In the genomic region with DNA sequence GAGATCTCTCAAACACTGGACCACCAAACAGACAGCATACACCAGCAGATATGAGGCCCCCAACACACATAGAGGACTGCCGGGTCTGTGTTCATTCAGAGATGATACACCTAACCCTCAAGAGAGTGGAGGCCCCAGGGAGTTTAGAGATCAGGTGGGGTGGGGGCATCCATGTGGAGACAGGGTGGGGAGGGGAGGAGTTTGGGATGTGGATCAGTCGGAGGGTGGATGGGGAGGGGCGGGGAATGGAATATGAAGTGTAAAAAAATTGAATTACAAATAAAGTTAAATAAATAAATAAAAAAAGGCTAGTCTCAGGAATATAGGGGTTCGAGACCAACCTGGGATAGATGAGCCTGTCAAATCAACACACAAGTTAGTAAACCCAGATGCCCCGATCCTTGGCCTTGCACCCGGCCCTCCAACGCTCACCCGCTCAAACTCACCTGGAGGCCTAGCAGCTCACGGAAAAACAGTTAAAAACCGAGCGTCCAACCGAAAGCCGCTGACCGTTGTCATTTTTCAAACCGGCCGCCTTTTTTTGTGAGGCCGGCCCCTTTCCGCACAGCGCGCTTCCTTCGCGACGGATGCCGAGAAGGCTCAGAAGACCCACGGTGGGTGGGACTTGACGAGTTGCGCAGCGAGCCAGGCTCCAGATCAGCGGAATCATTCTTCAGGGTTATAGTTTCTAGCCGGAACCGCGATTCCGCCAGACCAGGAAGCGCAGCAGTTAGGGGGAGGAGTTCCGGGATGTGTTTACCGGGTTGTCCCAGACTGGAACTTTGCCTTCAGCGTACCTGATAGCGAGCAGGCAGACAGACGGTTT, we compare ENCODE assay signal across 8 mouse cellular contexts. TPM values are rescaled to one million over a fixed set of nuclear protein-coding genes. Genes with fewer than 3 reads are reported as not detected.
DNase-seq lines count a peak whose midpoint lies in the region; ATAC-seq lines count a peak whose summit lies in the region.

TSS of gene Nuf2 (minus strand) at position 589 of the 826 bp plus-strand sequence.

- peak within 1 kb of the TSS; percentile 81 for H3K9ac ChIP-seq in heart, embryonic 14.5 days (ENCODE audit: low read length)
- H3K9ac ChIP-seq in liver, embryonic 13.5 days, result peak within 1 kb of the TSS; percentile 85
- H3K9ac ChIP-seq in stomach, embryonic 16.5 days (ENCODE audit: low read length), result peak within 1 kb of the TSS; percentile 74

- peak within 1 kb of the TSS; percentile 76 to 86 for H3K4me3 ChIP-seq in heart, embryonic 14.5 days (ENCODE audit: control insufficient read depth in 1 of 2, insufficient read depth in 1 of 2, low read depth in 1 of 2, low read length in 2 of 2)
- peak within 1 kb of the TSS; percentile 78 for H3K4me3 ChIP-seq in liver, embryonic 13.5 days (replicated peaks)
- H3K4me3 ChIP-seq in stomach, embryonic 16.5 days (replicated peaks; ENCODE audit: low read length), result peak within 1 kb of the TSS; percentile 63

- peak within 1 kb of the TSS; percentile 80 to 85 for H3K27ac ChIP-seq in heart, embryonic 14.5 days (replicated peaks in 1 of 2; ENCODE audit: control insufficient read depth in 1 of 2, insufficient read depth in 1 of 2, low read depth in 2 of 2, low read length in 2 of 2)
- peak within 1 kb of the TSS; percentile 84 for H3K27ac ChIP-seq in liver, embryonic 13.5 days
- peak within 1 kb of the TSS; percentile 69 for H3K27ac ChIP-seq in stomach, embryonic 16.5 days (ENCODE audit: low read length)

- peaks cover 25% of the 10 kb centered on the region for H3K36me3 ChIP-seq in heart, embryonic 14.5 days (ENCODE audit: control insufficient read depth, insufficient read depth, low read length)
- H3K36me3 ChIP-seq in liver, embryonic 13.5 days, result peaks cover 30% of the 10 kb centered on the region
- no peaks in the 10 kb centered on the region; the same call in 1 of the 2 replicates for H3K36me3 ChIP-seq in stomach, embryonic 16.5 days (ENCODE audit: control insufficient read depth, insufficient read depth, low read length)

- H3K4me1 ChIP-seq in heart, embryonic 14.5 days (ENCODE audit: control insufficient read depth in 2 of 2, insufficient read depth in 2 of 2, low read length in 2 of 2), result peaks cover 4 to 6% of the 10 kb centered on the region in 2 experiments; a peak in 1 of 4 replicates
- peaks cover 12% of the 10 kb centered on the region for H3K4me1 ChIP-seq in liver, embryonic 13.5 days (replicated peaks)
- peaks cover 8% of the 10 kb centered on the region; the same call in 1 of the 2 replicates for H3K4me1 ChIP-seq in stomach, embryonic 16.5 days (ENCODE audit: control insufficient read depth, insufficient read depth, low read length)

- peak; percentile 97 for ATAC-seq in CD4-positive, CD25-positive, alpha-beta regulatory T cell, adult 4 months
- ATAC-seq in heart, embryonic 14.5 days (ENCODE audit: insufficient number of reproducible peaks, insufficient read depth, low FRiP score, low read depth), result peak; percentile 98
- peak; percentile 98 for ATAC-seq in liver, embryonic 13.5 days (ENCODE audit: low read depth)
- ATAC-seq in stomach, embryonic 16.5 days (ENCODE audit: insufficient read depth, low FRiP score), result peak; percentile 94

- H3K27me3 ChIP-seq in heart, embryonic 14.5 days (ENCODE audit: control insufficient read depth, insufficient read depth, low read length), result no peaks in the 10 kb centered on the region
- H3K27me3 ChIP-seq in liver, embryonic 13.5 days, result no peaks in the 10 kb centered on the region
- no peaks in the 10 kb centered on the region for H3K27me3 ChIP-seq in stomach, embryonic 16.5 days (ENCODE audit: control insufficient read depth, insufficient read depth, low read length)

- H3K4me2 ChIP-seq in heart, embryonic 14.5 days (ENCODE audit: low read length), result peak within 1 kb of the TSS; percentile 63
- peak within 1 kb of the TSS; percentile 73 for H3K4me2 ChIP-seq in liver, embryonic 13.5 days
- peak within 1 kb of the TSS; percentile 70 for H3K4me2 ChIP-seq in stomach, embryonic 16.5 days (ENCODE audit: low read depth, low read length)

- H3K9me3 ChIP-seq in heart, embryonic 14.5 days (ENCODE audit: control insufficient read depth, low read length), result no peaks in the 10 kb centered on the region
- no peaks in the 10 kb centered on the region for H3K9me3 ChIP-seq in liver, embryonic 13.5 days (replicated peaks)
- H3K9me3 ChIP-seq in stomach, embryonic 16.5 days (replicated peaks; ENCODE audit: control insufficient read depth, low read length), result no peaks in the 10 kb centered on the region

- DNase-seq in c-Kit-negative CD71-positive TER-119-positive erythroid progenitor cells, embryonic 14.5 days (ENCODE audit: low read depth, low spot score), result peak; percentile 99
- peak; percentile 99 for DNase-seq in fibroblast of lung, adult 2 months (ENCODE audit: low read depth)
- DNase-seq in kidney, postnatal 14 days, result peak; percentile 98
- peak; percentile 95 for DNase-seq in liver, embryonic 13.5 days
- peak; percentile 98 for DNase-seq in neural tube, embryonic 10.5 days (ENCODE audit: extremely low spot score, low spot score)

- WGBS in heart, embryonic 14.5 days, result under 1% methylated on average over 39 of the region's 39 CpGs
- under 1% methylated on average over 39 of the region's 39 CpGs for whole genome bisulfite sequencing in liver, embryonic 13.5 days (ENCODE audit: insufficient replicate concordance)
- under 1% methylated on average over 39 of the region's 39 CpGs for whole genome bisulfite sequencing in stomach, embryonic 16.5 days

RNA-seq across cellular contexts. Expression of gene Nuf2, which starts in this region (rescaled TPM):
- 1 to 10 TPM; 3.9 to 6.6 TPM for polyA plus RNA-seq in CD4-positive, CD25-positive, alpha-beta regulatory T cell, adult 4 months (2017; shearing (Covaris generic))
- 43.2 and 44.0 TPM in 2 replicates for polyA plus RNA-seq in heart, embryonic 14.5 days (2014; fragmentation: Nextera tagmentation; extraction: Ambion mirVana)
- 48.2 and 62.1 TPM in 2 replicates for polyA plus RNA-seq in liver, embryonic 13.5 days (2015; fragmentation: Nextera tagmentation; extraction: Ambion mirVana)
- polyA plus RNA-seq in stomach, embryonic 16.5 days (2015; fragmentation: Nextera tagmentation; extraction: Ambion mirVana), result 40.2 and 42.7 TPM in 2 replicates

Comparison
In these comparisons a context has a peak if more than half of its experiments do, and no peak if none do; other contexts are left out.
1. Peak in every context shown above with its lines: DNase-seq, ATAC-seq, H3K4me3 ChIP-seq and H3K27ac ChIP-seq.